Mouse (Mus musculus): ENCODE measurements around the gene Hnf1a.
"Not testable (repeated sequence)": the region's sequence is repeated elsewhere in the genome, so short reads cannot be mapped to it uniquely, and the experiment has no call there.

Gene Hnf1a

GRCm38 (mm10) chr5:114945072-114945471 is 25.8 kb downstream of the Hnf1a start:
- no peak for DNase-seq (ENCODE audit: low spot score)

GRCm38 (mm10) chr5:114942766-114943130 is 28.1 kb downstream of the Hnf1a start:
- DNase-seq (ENCODE audit: low spot score): no peak

GRCm38 (mm10) chr5:114942074-114942765 is 28.7 kb downstream of the Hnf1a start, which contains the start of gene 2210016L21Rik:
Gene 2210016L21Rik (plus strand): TSS chr5:114942158.
- peak; percentile 84 for DNase-seq (ENCODE audit: low spot score)

- DNase-seq (ENCODE audit: low spot score): not testable (repeated sequence)
Measured at GRCm38 (mm10) chr5:114941138-114941537, 29.8 kb downstream of the Hnf1a start.

- no peak for DNase-seq (ENCODE audit: low spot score)
Measured at GRCm38 (mm10) chr5:114935838-114936237, 35.1 kb downstream of the Hnf1a start.

GRCm38 (mm10) chr5:114933206-114933605 is 37.7 kb downstream of the Hnf1a start:
- DNase-seq (ENCODE audit: low spot score): no peak

GRCm38 (mm10) chr5:114931626-114932025 is 39.3 kb downstream of the Hnf1a start:
- no peak for DNase-seq (ENCODE audit: low spot score)

- no peak for DNase-seq (ENCODE audit: low spot score)
Measured at GRCm38 (mm10) chr5:114926753-114927152, 44.1 kb downstream of the Hnf1a start.

- peak; percentile 34 for DNase-seq (ENCODE audit: low spot score)
Measured at GRCm38 (mm10) chr5:114926153-114926684, 44.7 kb downstream of the Hnf1a start.

GRCm38 (mm10) chr5:114922998-114923473 is 47.9 kb downstream of the Hnf1a start, which contains the start of gene Oasl1:
Gene Oasl1 (plus strand): TSS chr5:114923240.
- DNase-seq (ENCODE audit: low spot score): no peak

- peak; percentile 27 for DNase-seq (ENCODE audit: low spot score)
Measured at GRCm38 (mm10) chr5:114922366-114922731, 48.5 kb downstream of the Hnf1a start.

- no peak for DNase-seq (ENCODE audit: low spot score)
Measured at GRCm38 (mm10) chr5:114921551-114922365, 49.1 kb downstream of the Hnf1a start.

- DNase-seq (ENCODE audit: low spot score): not testable (repeated sequence)
Measured at GRCm38 (mm10) chr5:114917357-114917756, 53.5 kb downstream of the Hnf1a start.

- DNase-seq (ENCODE audit: low spot score): no peak
Measured at GRCm38 (mm10) chr5:114916777-114917176, 54.1 kb downstream of the Hnf1a start.

- no peak for DNase-seq (ENCODE audit: low spot score)
Measured at GRCm38 (mm10) chr5:114915854-114916253, 55.0 kb downstream of the Hnf1a start.

- DNase-seq (ENCODE audit: low spot score): no peak
Measured at GRCm38 (mm10) chr5:114914855-114915254, 56.0 kb downstream of the Hnf1a start.

- DNase-seq (ENCODE audit: low spot score): no peak
Measured at GRCm38 (mm10) chr5:114913686-114914085, 57.2 kb downstream of the Hnf1a start.

- no peak for DNase-seq (ENCODE audit: low spot score)
Measured at GRCm38 (mm10) chr5:114908598-114909305, 62.1 kb downstream of the Hnf1a start.

- DNase-seq (ENCODE audit: low spot score): peak; percentile 50
Measured at GRCm38 (mm10) chr5:114902413-114902812, 68.5 kb downstream of the Hnf1a start.

Data from adipocyte (in vitro differentiated cells).